Mouse (Mus musculus): ENCODE measurements at regions not wholly inside any gene's neighbourhood (a gene's known extent, or its start where the extent isn't known, plus 50 kb on each side); places are given as distances from the start of the nearest gene placed in this dataset.

DNA sequence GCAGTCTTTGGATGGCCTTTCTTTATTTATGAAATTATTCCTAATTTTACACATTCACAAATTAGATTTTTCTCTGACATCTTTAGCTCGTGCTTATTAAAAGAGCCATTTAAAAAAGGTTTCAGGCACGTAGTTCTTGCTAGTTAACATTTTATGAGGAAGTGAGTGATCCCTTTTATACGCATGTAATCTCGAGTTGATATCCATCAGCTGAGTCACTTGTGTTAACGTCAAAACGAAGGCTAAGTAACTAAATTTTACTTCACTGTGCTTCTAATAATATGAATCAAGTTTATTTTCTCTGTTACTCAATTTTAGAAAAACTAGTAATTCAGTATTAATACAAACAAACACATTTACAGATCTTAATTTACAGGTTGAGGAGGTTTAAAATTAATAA lies 419.0 kb downstream of the Kcnj2 start:
- WGBS: 89% methylated on average over 6 of the region's 6 CpGs
- H3K4me3 ChIP-seq: no peak overlapping the region
- ATAC-seq (ENCODE audit: low FRiP score, low read depth): no peak

DNA sequence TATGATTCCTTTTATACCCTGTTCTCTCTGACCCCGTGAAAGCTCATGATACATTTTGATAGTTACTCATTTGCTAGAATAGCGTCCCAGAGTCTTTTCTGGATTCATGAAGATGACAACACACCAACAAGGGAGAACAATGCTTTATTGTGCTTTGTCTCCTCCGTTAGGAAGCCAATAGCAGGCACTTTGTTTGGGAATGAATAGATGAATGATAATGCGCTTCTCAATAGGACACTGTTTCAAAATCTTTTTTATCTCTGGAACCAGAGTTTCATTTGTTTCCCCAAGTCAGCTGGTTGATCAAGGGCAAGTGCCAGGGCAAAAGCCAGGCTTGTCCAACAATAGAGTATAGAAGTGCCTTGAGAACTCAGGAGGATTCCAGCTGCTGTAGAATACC lies 446.5 kb downstream of the Kcnj2 start:
- 46% methylated on average over 4 of the region's 4 CpGs for WGBS
- H3K4me3 ChIP-seq: no peak overlapping the region
- ATAC-seq (ENCODE audit: low FRiP score, low read depth): no peak
- 0 out of 2 replicates have a peak, but pooled peaks cover 6% of the 10 kb centered on the region for H3K4me1 ChIP-seq
- no peaks in the 10 kb centered on the region for H3K27me3 ChIP-seq
- H3K9ac ChIP-seq (replicated peaks): no peak overlapping the region
- H3K36me3 ChIP-seq: no peaks in the 10 kb centered on the region
- H3K27ac ChIP-seq (replicated peaks): no peak overlapping the region
- no peaks in the 10 kb centered on the region for H3K9me3 ChIP-seq
- no peak overlapping the region for H3K4me2 ChIP-seq (replicated peaks)

More for the DNA sequence above, 419.0 kb downstream of the Kcnj2 start:
- no peak overlapping the region for H3K9ac ChIP-seq (replicated peaks)
- no peaks in the 10 kb centered on the region for H3K4me1 ChIP-seq
- no peak overlapping the region for H3K27ac ChIP-seq (replicated peaks)
- no peaks in the 10 kb centered on the region for H3K27me3 ChIP-seq
- H3K9me3 ChIP-seq: no peaks in the 10 kb centered on the region
- no peak overlapping the region for H3K4me2 ChIP-seq (replicated peaks)
- H3K36me3 ChIP-seq: no peaks in the 10 kb centered on the region

DNA sequence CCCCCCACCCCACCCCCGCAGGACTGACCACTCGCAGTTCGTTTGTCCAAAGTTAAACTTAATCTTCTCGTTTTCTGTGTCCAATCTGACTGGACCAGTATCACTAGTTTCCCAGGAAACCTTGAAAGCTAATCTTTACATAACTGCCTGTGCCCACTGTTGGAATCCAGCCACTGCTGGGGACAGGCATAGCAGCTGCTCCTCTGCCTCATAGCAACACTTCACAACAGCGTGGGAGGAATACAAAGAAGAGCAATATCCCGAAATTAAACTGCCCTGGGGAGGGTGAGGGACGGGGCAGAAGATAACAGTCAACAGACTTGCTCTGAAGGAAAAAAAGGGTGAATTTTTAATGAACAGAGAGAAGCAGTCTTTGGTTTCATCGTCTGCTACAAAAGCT lies 456.8 kb downstream of the Kcnj2 start:
- WGBS: 39% methylated on average over 8 of the region's 8 CpGs
- no peaks in the 10 kb centered on the region for H3K36me3 ChIP-seq
- ATAC-seq (ENCODE audit: low FRiP score, low read depth): peak; percentile 62
- no peak overlapping the region for H3K27ac ChIP-seq (replicated peaks)
- H3K9me3 ChIP-seq: no peaks in the 10 kb centered on the region
- H3K4me3 ChIP-seq: no peak overlapping the region
- no peak overlapping the region for H3K4me2 ChIP-seq (replicated peaks)
- no peaks in the 10 kb centered on the region for H3K27me3 ChIP-seq
- no peaks in the 10 kb centered on the region for H3K4me1 ChIP-seq
- H3K9ac ChIP-seq (replicated peaks): no peak overlapping the region

DNA sequence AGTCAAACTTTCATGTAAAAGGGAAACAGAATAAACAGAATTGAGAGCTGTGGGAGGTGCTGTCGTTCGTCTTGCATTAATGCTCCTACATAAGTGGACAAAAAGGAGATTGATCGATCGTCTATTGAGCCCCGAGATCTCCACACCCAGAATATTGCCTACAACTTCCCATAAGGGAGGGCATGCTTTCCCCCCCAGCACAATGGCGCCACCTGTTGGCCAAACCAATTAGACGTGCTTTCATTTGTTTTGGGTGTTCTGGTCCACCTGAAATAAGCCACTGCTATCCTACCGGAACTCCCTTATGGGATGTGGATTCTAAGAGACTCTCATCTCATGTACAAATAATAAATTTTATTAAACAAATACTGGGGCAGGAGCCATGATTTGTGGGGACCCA lies 457.5 kb downstream of the Kcnj2 start:
- Histone ChIP-seq H3K4me2 (replicated peaks) (no peak overlapping the region), H3K36me3 (no peaks in the 10 kb centered on the region), H3K9ac (replicated peaks) (no peak overlapping the region), H3K4me3 (no peak overlapping the region), H3K9me3 (no peaks in the 10 kb centered on the region), H3K27ac (replicated peaks) (no peak overlapping the region), H3K27me3 (no peaks in the 10 kb centered on the region), H3K4me1 (no peaks in the 10 kb centered on the region)
- WGBS: 63% methylated on average over 8 of the region's 8 CpGs
- ATAC-seq (ENCODE audit: low FRiP score, low read depth): no peak

DNA sequence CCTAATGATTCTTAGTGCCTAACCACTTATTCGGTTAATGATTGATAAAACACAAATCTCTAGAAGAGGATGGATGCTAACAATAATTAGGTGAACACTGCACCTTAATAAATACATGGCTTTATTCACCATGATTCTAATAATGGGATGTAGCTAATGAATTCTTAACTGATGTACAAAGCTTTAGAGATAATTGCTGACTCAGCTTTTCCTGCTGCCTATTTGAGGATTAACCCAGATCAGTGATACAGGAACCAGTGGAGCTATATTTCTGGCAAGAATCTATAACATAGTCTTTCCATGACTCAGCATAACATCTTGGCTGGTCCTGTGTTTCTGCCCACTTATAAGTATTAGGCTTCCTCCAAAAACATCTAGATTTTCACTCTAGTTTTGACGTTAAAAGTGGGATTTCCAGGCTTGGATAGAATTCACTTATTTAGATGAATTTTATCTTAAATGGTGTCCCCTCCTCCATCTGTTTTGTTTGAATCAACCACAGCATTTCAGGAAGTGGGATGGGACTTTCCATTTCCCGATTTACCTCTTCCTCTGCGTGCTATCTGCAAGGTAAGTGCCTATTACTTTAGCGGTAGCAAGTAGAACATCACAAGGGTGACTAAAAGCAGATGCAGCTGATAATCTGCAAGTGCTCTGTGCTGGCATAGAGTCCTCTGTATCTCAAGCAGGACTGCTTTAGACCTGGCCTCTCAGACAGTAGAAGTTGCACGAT lies 460.2 kb downstream of the Kcnj2 start:
- no peak for ATAC-seq (ENCODE audit: low FRiP score, low read depth)

DNA sequence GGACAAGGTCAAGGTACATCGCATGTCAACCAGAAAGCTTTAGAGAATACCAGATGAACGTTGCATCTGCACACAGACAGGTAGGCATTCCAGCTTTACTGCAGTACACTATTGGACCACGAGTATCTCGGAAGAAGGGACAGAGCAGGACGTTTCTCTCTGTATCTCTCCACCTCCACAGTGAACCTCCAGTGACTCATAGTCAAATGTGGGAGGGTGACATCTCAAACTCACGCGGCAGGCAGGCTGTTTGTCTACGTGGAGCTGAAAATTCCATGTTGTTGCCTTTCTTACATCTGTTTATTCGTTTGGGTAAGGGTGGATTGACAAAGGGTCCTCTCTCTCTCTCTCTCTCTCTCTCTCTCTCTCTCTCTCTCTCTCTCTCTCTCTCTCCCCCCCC lies 463.6 kb downstream of the Kcnj2 start:
- Histone ChIP-seq H3K4me1 (no peaks in the 10 kb centered on the region), H3K9ac (replicated peaks) (no peak overlapping the region), H3K36me3 (no peaks in the 10 kb centered on the region), H3K27ac (replicated peaks) (no peak overlapping the region), H3K9me3 (no peaks in the 10 kb centered on the region), H3K27me3 (peaks cover 4% of the 10 kb centered on the region; the same call in 1 of the 2 replicates), H3K4me2 (replicated peaks) (no peak overlapping the region), H3K4me3 (no peak overlapping the region)
- no peak for ATAC-seq (ENCODE audit: low FRiP score, low read depth)
- WGBS: 79% methylated on average over 9 of the region's 9 CpGs

More for the DNA sequence above, 460.2 kb downstream of the Kcnj2 start:
- Histone ChIP-seq H3K9me3 (no peaks in the 10 kb centered on the region), H3K4me3 (no peak overlapping the region), H3K9ac (replicated peaks) (no peak overlapping the region), H3K36me3 (no peaks in the 10 kb centered on the region), H3K27ac (replicated peaks) (no peak overlapping the region), H3K4me2 (replicated peaks) (no peak overlapping the region), H3K27me3 (no peaks in the 10 kb centered on the region), H3K4me1 (no peaks in the 10 kb centered on the region)
- WGBS: 89% methylated on average over 6 of the region's 6 CpGs

DNA sequence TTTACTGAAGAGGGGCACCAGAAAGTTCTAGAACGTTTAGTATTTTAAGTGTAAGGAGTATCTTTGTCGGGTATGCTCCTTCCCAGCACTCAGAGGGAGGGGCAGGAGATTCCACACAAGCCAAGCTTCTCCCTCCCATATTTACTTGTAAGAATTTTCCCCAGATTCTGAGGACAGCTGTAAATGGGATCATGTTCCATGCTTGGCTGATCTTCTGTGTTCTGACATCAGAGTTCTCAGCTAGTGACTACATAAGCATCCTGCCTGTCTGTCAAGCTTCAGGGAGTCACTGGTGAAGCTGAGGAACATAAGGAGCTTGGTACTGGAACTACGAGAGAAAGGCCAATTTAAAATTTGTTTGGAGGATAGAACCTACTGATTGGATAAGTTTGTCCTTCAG lies 464.9 kb downstream of the Kcnj2 start:
- Histone ChIP-seq H3K9me3 (no peaks in the 10 kb centered on the region), H3K4me3 (no peak overlapping the region)
- 82% methylated on average over 3 of the region's 3 CpGs for WGBS

DNA sequence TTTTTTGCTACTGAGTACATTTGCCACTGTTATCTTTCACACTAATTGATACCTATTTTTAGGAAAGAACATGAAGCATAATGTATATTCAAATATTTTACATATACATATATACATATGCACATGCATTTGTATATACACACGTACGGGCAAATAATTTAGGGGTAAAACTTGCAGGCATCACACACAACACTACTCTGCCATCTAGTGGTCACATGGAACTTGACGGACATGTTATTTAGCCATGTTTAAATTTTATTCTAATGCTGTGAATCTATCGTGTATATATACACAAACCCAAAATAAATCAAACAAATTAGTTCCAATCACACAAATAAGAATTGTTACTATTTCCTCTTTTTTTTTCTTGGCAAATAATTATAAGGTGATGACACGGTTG lies 466.5 kb downstream of the Kcnj2 start:
- ATAC-seq (ENCODE audit: low FRiP score, low read depth): no peak
- Histone ChIP-seq H3K9ac (replicated peaks) (no peak overlapping the region), H3K4me3 (no peak overlapping the region), H3K9me3 (no peaks in the 10 kb centered on the region), H3K36me3 (no peaks in the 10 kb centered on the region), H3K4me1 (no peaks in the 10 kb centered on the region), H3K27me3 (peaks cover 16% of the 10 kb centered on the region), H3K27ac (replicated peaks) (no peak overlapping the region), H3K4me2 (replicated peaks) (no peak overlapping the region)
- 38% methylated on average over 5 of the region's 5 CpGs for WGBS

More for the DNA sequence above, 464.9 kb downstream of the Kcnj2 start:
- H3K36me3 ChIP-seq: no peaks in the 10 kb centered on the region
- no peak overlapping the region for H3K9ac ChIP-seq (replicated peaks)
- H3K4me2 ChIP-seq (replicated peaks): no peak overlapping the region
- ATAC-seq (ENCODE audit: low FRiP score, low read depth): no peak
- no peaks in the 10 kb centered on the region for H3K4me1 ChIP-seq
- no peak overlapping the region for H3K27ac ChIP-seq (replicated peaks)
- H3K27me3 ChIP-seq: peaks cover 12% of the 10 kb centered on the region

DNA sequence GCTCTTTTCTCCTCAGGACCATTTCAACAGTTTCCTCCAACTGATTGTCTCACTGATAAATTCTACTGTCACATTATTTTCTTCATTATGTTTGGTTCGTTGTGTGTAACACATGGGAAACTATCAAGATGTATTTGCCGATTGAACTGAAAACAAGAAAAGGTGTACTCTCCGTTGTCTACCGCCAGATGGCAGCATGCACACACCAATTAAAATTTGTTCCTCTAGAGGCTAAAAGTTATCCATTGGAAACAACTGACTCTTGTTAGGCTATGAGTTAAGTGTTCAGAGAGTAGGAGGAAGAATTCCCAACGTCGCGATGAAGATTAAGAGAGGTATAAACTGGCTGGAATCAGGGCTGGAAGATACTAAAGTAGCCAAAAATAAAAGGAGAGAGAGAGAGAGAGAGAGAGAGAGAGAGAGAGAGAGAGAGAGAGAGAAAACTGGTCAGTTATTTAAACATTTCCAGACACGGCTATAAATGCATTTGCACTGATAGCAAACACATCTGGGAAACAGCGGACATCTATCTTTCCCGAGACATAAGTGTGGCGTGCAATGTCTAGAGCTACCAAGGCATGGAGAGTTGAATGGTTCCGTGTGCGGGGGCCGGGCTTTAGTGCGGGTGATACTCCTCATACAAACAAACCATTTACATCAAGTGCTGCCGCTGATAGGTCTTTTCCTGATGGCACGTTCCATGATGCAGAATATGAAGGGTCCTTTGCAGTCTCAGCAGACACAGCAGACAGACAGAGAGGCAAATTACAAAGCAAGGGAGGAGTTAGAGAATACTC lies 470.3 kb downstream of the Kcnj2 start:
- no peak overlapping the region for H3K9ac ChIP-seq (replicated peaks)
- no peaks in the 10 kb centered on the region for H3K4me1 ChIP-seq
- H3K9me3 ChIP-seq: no peaks in the 10 kb centered on the region
- no peaks in the 10 kb centered on the region for H3K36me3 ChIP-seq
- H3K4me3 ChIP-seq: no peak overlapping the region
- H3K4me2 ChIP-seq (replicated peaks): no peak overlapping the region
- no peak overlapping the region for H3K27ac ChIP-seq (replicated peaks)
- 0 out of 2 replicates have a peak, but pooled peaks have one; percentile 27 for ATAC-seq (ENCODE audit: low FRiP score, low read depth)
- peaks cover 16% of the 10 kb centered on the region for H3K27me3 ChIP-seq
- 47% methylated on average over 17 of the region's 17 CpGs for WGBS

DNA sequence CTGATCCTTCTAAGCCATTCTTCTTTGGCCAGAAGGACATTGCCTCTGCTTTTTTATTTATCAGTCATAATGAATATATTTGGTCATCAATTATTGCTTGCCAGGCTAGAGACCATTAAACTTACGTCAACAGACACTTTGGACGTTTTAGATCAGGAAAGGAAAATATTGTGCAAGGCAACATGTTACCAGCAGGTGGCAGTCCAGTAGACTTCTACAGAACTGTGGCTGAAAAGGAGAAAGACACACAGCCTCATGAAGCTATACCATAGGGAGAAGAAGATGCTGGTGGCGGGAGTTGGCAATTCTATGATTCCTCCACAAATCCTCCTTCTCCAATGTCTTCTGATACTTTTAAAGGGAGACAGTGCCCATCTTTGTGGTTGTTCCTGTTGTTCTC lies 471.7 kb downstream of the Kcnj2 start:
- no peak overlapping the region for H3K4me3 ChIP-seq
- no peak overlapping the region for H3K9ac ChIP-seq (replicated peaks)
- H3K27me3 ChIP-seq: peaks cover 16% of the 10 kb centered on the region
- ATAC-seq (ENCODE audit: low FRiP score, low read depth): no peak
- no peaks in the 10 kb centered on the region for H3K9me3 ChIP-seq
- H3K4me1 ChIP-seq: no peaks in the 10 kb centered on the region
- H3K27ac ChIP-seq (replicated peaks): no peak overlapping the region
- WGBS: 38% methylated on average over 3 of the region's 3 CpGs
- H3K36me3 ChIP-seq: no peaks in the 10 kb centered on the region
- H3K4me2 ChIP-seq (replicated peaks): no peak overlapping the region

DNA sequence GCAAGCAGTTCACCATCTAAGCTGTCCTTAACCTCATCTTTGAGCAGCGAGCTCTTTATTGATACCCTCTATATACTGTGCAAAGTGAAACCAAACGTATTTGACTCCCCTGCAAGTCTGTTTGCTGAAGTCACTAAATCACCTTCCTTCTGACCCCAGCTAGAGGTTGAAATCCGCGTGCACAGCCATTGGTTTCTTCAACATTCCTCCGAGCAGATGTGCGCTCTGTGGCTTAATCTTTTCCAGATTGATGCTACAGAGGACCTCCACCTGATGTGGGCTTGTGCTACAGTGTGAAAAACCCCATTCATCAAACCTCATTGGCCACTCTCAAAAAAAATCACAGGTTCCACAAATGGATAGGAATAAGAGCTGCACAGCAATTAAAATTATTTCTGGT lies 474.0 kb downstream of the Kcnj2 start:
- Histone ChIP-seq H3K4me3 (no peak overlapping the region), H3K36me3 (no peaks in the 10 kb centered on the region), H3K4me2 (replicated peaks) (no peak overlapping the region), H3K27me3 (peaks cover 11% of the 10 kb centered on the region), H3K9ac (replicated peaks) (no peak overlapping the region), H3K27ac (replicated peaks) (no peak overlapping the region), H3K4me1 (no peaks in the 10 kb centered on the region), H3K9me3 (no peaks in the 10 kb centered on the region)
- 79% methylated on average over 6 of the region's 6 CpGs for WGBS
- no peak for ATAC-seq (ENCODE audit: low FRiP score, low read depth)

DNA sequence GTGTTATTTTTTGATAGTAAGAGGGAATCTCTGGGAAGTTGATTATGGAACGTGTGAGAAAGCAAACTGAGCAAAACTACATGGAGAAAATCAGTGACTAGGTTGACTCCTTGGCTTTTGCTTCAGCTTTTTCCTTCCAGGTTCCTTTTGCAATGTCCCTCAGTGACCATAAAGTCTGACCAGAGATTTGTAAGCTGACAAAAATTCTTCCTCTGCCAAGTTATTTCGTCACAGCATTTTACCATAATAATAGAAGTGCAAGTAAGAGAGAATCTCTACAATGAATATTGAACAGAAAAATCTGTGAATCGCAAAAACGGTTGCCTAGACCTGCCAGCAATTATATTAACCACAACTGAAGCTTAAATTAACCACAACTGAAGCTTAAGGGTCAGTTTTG lies 479.3 kb downstream of the Kcnj2 start:
- no peak overlapping the region for H3K4me2 ChIP-seq (replicated peaks)
- no peak for ATAC-seq (ENCODE audit: low FRiP score, low read depth)
- no peak overlapping the region for H3K9ac ChIP-seq (replicated peaks)
- no peak overlapping the region for H3K27ac ChIP-seq (replicated peaks)
- no peaks in the 10 kb centered on the region for H3K9me3 ChIP-seq
- no peaks in the 10 kb centered on the region for H3K4me1 ChIP-seq
- WGBS: 85% methylated on average over 4 of the region's 4 CpGs
- no peaks in the 10 kb centered on the region for H3K27me3 ChIP-seq
- no peaks in the 10 kb centered on the region for H3K36me3 ChIP-seq
- H3K4me3 ChIP-seq: no peak overlapping the region
